Mouse (Mus musculus) left cerebral cortex, adult 9 months (tissue): ENCODE measurements around the gene Dab2.

Experiments used
- DNase-seq, 2 experiments: peaks; one replicate each; pipeline ENCODE4 v3.0.0; 2022; ENCODE audit warnings: low spot score in 2 of 2

The Dab2 gene

DNA sequence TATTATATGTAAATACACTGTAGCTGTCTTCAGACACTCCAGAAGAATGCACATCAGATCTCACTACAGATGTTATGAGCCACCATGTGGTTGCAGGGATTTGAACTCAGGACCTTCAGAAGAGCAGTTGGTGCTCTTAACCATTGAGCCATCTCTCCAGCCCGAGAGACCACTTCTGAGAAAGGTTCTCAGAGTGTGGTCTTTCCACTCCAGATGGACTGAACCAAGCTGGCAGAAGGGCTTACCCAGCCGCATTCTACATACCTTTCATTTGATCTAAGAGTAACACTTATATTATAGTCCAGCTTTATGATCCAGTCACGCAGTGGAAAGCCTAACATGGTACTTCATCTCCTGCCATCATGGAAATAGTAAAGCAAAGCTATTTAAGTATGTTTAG is 92.3 kb downstream of the Dab2 start:
- no peak for DNase-seq

DNA sequence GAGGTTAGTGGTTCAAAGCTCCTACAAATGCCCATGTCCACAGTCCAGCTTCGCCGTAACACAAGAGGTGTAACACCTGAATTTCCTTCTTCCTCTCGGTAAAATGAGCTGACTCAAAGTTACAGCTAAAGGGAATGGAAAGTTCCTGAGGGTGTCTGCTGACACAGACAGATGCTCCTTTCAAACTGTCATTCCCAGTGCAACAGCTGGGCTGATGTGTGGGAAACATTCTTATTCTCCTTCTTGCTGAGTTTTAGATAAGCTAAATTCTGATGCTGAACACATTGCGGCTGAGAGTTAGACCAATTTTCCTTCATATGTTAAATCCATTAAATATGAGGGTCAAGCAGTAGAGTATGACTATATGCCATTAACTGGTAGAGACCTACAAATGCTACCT is 94.0 kb downstream of the Dab2 start:
- no peak for DNase-seq

DNA sequence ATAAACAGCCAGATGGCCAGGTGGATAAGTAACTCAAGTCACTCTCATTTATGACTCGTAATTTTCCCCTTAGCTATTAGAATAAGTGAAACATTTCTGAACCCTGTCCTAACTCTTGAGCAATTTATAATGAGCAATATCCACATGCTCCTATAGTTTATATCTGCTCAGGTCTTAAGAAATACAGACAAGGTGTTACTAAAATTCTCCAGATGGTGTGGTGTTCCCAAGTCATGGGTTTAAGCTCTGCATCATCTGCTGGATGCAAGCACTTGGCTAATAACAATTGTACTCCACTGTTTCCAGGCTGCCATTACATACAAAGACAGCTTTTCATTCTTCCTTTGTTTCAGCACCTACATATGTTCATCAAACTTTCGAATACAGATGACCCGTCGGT is 98.6 kb downstream of the Dab2 start:
- no peak for DNase-seq

DNA sequence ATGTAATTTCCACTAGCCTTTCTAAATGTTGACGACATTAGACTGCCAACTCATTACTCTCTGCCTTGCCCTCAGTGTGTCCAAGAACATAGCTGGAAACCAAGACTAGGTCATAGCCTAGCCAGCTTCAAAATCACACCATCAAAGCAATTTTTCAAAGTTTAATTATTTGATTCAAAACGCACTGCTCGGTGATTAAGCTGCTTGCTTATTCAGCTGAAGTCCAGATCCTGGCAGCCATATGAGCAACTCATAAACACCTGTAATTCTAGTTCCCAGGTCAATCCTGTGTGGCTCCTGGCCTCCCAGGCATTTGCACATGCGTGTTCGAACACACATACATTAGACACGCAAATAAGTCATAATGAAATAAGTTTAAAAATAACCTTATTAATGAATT is 99.3 kb downstream of the Dab2 start:
- DNase-seq = no peak

DNA sequence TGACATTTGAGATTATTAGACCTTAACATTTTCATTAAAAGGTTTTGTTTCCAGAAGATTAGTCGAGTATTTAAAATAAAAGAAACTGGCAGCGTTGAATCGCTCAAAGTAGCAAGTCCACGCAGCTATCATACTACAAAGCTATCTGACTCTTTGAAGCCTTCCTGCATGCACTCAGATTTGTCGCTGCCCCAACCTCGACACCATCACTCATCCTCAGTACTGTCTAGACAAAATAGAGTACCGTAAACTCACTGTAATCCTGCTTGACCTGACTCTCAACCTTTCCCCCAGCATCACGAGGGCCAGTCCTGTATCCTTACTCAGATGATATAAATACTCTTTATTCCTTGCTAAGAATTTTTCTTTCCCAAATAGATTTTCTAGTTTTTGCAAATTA is 100.5 kb downstream of the Dab2 start:
- no peak for DNase-seq

- no peak for DNase-seq
Observed at GRCm38 (mm10) chr15:6402433-6402832, 102.8 kb downstream of the Dab2 start.

DNA sequence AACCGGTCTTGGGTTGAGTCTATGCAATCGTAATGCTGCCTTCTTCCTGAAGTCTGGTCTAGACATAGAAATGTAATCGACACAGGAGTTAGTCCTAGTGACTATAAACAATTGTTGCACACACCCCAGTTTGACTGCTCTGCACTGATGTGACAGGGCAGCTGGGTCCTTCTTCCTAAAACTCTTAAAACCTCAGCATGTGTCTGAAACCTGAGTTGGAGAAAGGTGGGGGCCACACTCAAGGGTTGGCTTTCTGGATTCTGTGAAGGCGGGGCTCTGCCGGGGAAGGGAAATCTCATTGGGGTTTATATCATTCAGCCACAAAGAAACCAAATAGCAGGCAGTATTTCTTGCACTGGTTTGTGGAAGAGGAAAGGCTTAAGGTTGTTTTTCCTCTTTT is 104.6 kb downstream of the Dab2 start:
- DNase-seq = no peak

DNA sequence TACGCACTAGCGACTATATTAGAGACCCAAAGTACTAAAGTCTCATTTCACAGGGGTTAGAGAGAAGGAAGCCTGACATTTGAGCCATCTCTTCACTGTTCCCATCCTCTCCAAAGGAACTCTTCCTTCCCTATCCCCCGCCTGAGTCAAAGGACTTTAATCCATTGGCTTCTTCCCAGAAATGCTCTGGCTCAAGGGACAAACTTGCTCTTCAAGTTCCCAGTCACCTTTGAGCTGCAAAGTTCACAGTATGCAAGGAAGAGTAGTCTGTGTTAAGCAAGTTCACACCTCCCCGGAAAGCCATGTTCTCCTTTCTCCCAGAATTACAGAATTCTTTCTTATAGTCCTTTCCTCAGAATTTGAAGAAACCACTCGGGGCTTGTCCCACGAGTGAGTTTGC is 107.2 kb downstream of the Dab2 start:
- DNase-seq = no peak

GRCm38 (mm10) chr15:6409031-6409430 is 109.4 kb downstream of the Dab2 start:
- no peak for DNase-seq

GRCm38 (mm10) chr15:6410161-6410560 is 110.6 kb downstream of the Dab2 start:
- no peak for DNase-seq

GRCm38 (mm10) chr15:6411334-6411733 is 111.7 kb downstream of the Dab2 start:
- DNase-seq = no peak

- DNase-seq = no peak
Observed at GRCm38 (mm10) chr15:6415317-6415716, 115.7 kb downstream of the Dab2 start.

DNA sequence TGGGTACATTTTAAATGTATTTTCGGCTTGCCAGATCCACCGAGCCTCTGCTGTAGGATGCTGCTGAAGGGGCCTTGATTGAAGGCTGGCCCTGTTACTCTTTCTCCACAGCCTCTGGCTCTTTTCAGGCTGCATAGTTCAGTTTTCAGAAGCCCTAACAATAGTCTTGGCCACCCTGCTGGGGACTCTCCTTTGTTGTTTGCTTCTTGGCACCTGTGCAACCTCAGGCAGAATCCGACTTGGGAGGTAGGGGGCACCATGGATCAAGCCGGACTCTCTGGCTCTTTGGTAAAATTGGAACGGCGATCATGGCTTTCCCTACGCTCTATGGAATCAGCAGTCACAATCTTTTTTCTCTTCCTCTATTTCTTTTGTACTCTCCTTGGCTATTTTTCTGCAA is 132.2 kb downstream of the Dab2 start:
- no peak for DNase-seq

DNA sequence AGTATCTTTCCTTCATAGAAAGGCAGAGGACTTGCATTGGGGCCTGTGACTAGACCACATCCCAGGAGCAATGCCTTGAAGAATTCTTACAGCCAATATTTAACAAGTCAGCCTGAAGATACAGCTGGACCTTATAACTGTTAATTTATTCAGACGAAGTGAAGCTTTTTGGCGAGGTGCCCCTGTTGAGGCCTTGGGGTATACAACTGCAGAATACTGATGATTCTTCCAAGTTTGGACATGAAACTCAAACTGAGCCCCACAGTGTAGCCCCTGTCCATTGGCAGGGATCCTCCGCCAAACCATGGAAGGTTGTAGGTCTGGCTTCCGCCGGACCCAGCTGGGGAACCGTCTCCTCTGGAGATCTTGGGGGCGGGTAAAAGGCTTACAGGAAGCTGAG is 132.8 kb downstream of the Dab2 start:
- DNase-seq = peak in 1 of 2 experiments; percentile 6

DNA sequence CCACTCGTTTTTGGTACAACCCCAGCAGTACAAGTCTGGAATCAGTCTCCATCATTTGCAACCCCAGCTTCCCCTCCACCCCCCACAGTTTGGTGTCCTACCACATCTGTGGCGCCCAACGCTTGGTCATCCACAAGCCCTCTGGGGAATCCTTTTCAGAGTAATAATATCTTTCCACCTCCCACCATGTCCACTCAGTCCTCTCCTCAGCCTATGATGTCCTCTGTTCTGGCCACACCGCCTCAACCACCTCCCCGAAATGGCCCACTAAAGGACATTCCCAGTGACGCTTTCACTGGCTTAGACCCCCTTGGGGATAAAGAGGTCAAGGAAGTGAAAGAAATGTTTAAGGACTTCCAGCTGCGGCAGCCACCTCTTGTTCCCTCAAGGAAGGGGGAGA is 135.7 kb downstream of the Dab2 start:
- DNase-seq = no peak

DNA sequence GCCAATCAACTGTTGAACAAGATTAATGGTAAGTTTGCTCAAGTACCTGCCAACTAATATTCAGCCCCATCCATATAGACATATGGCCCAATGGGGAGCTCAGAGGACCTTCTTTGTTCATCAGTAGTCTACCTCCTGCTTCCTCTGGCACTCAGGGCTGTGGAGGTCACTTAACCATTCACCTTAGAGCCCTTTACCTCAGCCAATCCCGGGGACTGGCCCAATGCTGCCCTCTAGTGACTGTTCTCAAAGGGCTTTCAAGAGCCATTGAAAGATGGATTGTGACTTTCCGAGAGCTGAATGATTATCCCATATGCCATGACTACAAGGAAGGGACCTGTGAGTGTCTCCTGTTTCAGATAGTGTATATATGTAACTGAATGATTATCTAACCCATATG is 136.2 kb downstream of the Dab2 start:
- DNase-seq = peak in 1 of 2 experiments; percentile 27

DNA sequence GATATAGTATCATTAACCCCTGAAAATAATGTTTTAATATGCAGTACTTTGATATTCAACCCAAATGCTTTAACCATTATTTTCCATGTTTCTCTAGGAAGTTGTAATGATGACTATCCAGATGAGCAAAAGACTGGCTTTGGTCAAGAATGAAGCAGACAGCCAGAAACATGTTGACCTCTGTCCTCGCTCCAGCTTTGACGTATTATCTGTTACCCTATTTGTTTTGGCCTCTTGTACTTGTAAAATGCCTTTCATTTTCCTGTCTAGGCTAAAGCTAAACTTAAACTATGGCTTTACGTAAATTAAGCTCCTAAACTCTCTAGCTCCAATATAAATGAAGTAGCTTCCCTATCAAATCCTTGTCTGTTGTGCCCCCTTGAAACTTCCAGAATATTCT is 139.1 kb downstream of the Dab2 start:
- no peak for DNase-seq

GRCm38 (mm10) chr15:6444452-6444851 is 144.9 kb downstream of the Dab2 start:
- DNase-seq = no peak

DNA sequence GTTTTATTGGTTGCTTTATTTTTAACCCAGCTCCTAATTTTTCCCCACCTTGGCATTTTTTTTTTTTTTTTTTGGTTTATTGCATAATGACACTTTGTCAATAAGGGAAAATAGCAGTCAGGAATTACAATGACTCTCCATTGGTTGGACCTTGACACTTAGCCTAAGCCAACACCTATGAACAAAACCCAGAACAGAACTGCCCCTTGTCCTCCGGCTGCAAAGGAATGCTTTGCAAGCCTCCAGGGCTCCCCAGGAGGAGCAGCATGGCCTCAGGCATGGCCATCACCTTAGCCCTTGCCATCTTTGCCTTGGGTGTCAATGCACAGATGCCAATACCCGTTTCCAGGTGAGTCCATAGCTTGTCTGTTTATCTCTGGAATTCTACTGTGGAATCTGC is 145.5 kb downstream of the Dab2 start, which contains the start of gene C9:
TSS of gene C9 (plus strand) at position 193 of the 400 bp plus-strand sequence.
- DNase-seq = no peak

- no peak for DNase-seq
Observed at GRCm38 (mm10) chr15:6446181-6446580, 146.6 kb downstream of the Dab2 start.

DNA sequence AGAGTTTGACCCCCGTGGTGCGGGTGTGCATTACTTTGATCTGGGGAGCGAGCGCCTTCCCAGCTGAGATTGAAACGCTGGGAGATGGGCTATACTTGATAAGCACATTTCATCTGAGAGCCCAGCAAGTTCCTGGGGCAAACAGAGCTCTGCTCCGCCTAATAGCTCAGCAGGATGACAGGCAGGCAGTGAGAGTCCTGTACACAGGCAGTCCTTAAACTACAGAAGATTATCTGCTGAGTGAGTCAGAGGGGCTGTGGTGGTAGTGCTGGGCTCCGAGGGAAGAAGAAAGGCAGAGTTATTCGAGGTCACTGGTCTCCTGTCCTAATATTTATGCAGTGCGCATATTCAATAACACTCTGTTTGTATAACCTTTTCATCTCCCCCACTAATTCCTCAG is 149.3 kb downstream of the Dab2 start:
- no peak for DNase-seq

GRCm38 (mm10) chr15:6454461-6454860 is 154.9 kb downstream of the Dab2 start:
- no peak for DNase-seq

DNA sequence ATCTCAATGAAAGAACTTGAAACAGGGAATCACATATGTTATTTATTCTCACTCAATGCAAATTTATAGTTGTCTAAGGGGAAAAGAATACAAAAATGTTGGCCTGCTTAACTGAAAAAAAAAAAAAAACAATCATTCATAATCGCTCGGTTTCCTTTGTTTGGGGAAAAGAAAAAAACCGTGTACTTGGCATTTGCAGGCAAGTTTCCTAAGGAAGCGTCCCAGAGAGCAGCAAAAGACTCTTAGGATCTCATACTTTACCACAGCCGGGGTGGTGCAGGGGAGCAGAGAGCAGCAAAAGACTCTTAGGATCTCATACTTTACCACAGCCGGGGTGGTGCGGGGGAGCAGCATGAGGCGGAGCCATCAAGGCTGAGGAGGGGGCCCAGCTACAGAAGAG is 161.8 kb downstream of the Dab2 start:
- no peak for DNase-seq

DNA sequence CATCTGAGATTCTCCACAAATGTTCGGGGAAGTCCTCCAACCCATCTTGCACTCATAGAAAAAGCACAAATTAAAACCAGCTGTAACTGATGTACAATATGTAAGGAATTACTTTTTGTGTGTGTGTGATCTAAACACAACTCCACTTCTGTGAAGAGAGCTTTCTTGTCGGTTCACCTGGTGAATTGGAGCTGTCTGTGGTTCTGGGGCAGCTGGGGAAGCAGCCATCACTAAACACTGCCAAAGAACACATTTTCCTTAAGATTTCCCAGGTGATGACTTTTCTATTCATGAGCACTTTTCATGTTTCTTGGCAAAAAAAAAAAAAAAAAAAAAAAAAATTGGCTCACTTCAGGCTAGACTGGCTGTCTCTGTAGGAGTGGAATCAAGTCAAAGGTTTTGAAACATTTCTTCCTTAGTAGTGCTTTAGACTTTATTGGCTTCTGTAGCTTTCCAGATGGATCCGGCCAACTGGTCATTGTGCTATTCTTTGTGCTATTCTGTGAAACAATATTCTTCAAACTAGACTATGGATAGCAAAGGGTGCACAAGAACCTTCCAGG is 163.9 kb downstream of the Dab2 start:
- DNase-seq = no peak

DNA sequence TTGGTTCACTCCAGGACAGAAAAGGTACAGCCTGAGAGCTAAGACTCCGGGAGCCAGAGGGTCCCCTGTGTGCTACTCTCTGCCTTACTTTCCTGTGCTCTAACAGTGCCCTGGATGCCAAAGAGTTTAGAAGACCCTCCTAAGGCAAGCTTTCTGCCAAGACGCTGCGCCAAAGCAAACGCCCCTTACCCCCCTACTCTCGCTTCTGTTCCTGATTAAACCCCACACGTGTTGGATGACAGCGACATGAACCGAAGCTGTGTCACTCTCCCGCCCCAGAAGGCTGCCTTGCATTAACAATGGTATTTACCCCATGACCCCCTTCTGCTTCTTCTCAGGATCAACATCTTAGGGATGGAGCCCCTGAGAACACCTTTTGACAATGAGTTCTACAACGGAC is 167.4 kb downstream of the Dab2 start:
- DNase-seq = no peak
